Mouse (Mus musculus) stomach, postnatal 0 days (tissue): Measurements from ENCODE around the gene Zfp870.

ENCODE experiments used
- CTCF ChIP-seq: IDR thresholded peaks from 2 replicates; pipeline ENCODE4 v1.5.1; 2016; ENCODE audit warnings: antibody characterized with exemption, low read depth, mild to moderate bottlenecking, moderate library complexity
- EP300 ChIP-seq: optimal IDR thresholded peaks from 2 replicates; pipeline ENCODE3; 2016; ENCODE audit warnings: antibody characterized with exemption

DNA sequence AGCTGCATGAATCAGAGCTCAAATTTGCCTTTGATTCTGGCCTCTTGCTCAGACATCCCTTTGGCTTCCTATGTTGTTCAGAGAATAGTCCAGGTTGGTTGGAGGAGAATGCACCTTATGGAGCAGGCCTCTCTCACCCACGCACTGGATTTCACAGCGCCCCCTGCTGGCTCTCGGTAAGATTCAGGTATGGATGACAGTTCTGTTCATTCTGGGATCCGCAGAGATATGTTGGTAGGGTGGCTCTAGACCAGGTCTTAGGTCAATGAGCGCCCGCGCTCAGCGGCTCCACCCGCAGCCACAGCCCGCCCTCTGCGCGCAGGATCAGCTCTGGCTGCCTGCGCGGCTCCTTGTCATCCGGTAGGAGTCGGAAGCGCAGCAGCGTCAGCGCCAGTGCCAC, 13.8 kb upstream of the Zfp870 start:
- no peak for TF ChIP-seq EP300
- peak; percentile 78 for TF ChIP-seq CTCF
